Mouse (Mus musculus): Measurements from ENCODE around the gene Zfp169.

Zfp169 gene

GRCm38 (mm10) chr13:48513003-48513929, at the start of gene Zfp169, which contains the start of gene A830005F24Rik:
Gene Zfp169, minus strand, starts transcription at chr13:48513451.
Gene A830005F24Rik, plus strand, starts transcription at chr13:48513570.
- in situ Hi-C loops (cut with MboI; ENCODE audit: unreplicated experiment in 2 of 2): loop anchor here in 1 of 2 experiments (25.0 kb wide), 1 partner anchor 274 kb away; no protein-coding TSS in a partner anchor

- in situ Hi-C loops (cut with MboI; ENCODE audit: unreplicated experiment in 2 of 2): no loop called here
Observed at GRCm38 (mm10) chr13:48562336-48562735, 49.1 kb upstream of the Zfp169 start.

- in situ Hi-C loops (cut with MboI; ENCODE audit: unreplicated experiment in 2 of 2): no loop called here
Observed at GRCm38 (mm10) chr13:48561481-48561880, 48.2 kb upstream of the Zfp169 start.

- in situ Hi-C loops (cut with MboI; ENCODE audit: unreplicated experiment in 2 of 2): no loop called here
Observed at GRCm38 (mm10) chr13:48555976-48556375, 42.7 kb upstream of the Zfp169 start.

- in situ Hi-C loops (cut with MboI; ENCODE audit: unreplicated experiment in 2 of 2): no loop called here
Observed at GRCm38 (mm10) chr13:48554552-48554951, 41.3 kb upstream of the Zfp169 start.

- in situ Hi-C loops (cut with MboI; ENCODE audit: unreplicated experiment in 2 of 2): no loop called here
Observed at GRCm38 (mm10) chr13:48553511-48553910, 40.3 kb upstream of the Zfp169 start.

GRCm38 (mm10) chr13:48552181-48553090, 39.2 kb upstream of the Zfp169 start:
- in situ Hi-C loops (cut with MboI; ENCODE audit: unreplicated experiment in 2 of 2): no loop called here

- in situ Hi-C loops (cut with MboI; ENCODE audit: unreplicated experiment in 2 of 2): loop anchor here (25.0 kb wide), 2 partner anchors 439 to 464 kb away; no protein-coding TSS in a partner anchor
Observed at GRCm38 (mm10) chr13:48548296-48548695, 35.0 kb upstream of the Zfp169 start.

- in situ Hi-C loops (cut with MboI; ENCODE audit: unreplicated experiment in 2 of 2): loop anchor here (25.0 kb wide), 2 partner anchors 440 to 465 kb away; no protein-coding TSS in a partner anchor
Observed at GRCm38 (mm10) chr13:48547623-48548022, 34.4 kb upstream of the Zfp169 start.

GRCm38 (mm10) chr13:48546330-48546917, 33.2 kb upstream of the Zfp169 start:
- in situ Hi-C loops (cut with MboI; ENCODE audit: unreplicated experiment in 2 of 2): loop anchor here (25.0 kb wide), 2 partner anchors 441 to 466 kb away; no protein-coding TSS in a partner anchor

GRCm38 (mm10) chr13:48545476-48546281, 32.4 kb upstream of the Zfp169 start:
- in situ Hi-C loops (cut with MboI; ENCODE audit: unreplicated experiment in 2 of 2): loop anchor here (25.0 kb wide), 2 partner anchors 442 to 467 kb away; no protein-coding TSS in a partner anchor

GRCm38 (mm10) chr13:48544867-48545266, 31.6 kb upstream of the Zfp169 start:
- in situ Hi-C loops (cut with MboI; ENCODE audit: unreplicated experiment in 2 of 2): loop anchor here (25.0 kb wide), 2 partner anchors 442 to 467 kb away; no protein-coding TSS in a partner anchor

- in situ Hi-C loops (cut with MboI; ENCODE audit: unreplicated experiment in 2 of 2): loop anchor here (25.0 kb wide), 2 partner anchors 443 to 468 kb away; no protein-coding TSS in a partner anchor
Observed at GRCm38 (mm10) chr13:48544391-48544790, 31.1 kb upstream of the Zfp169 start.

GRCm38 (mm10) chr13:48540488-48540887, 27.2 kb upstream of the Zfp169 start:
- in situ Hi-C loops (cut with MboI; ENCODE audit: unreplicated experiment in 2 of 2): loop anchor here (25.0 kb wide), 2 partner anchors 447 to 472 kb away; no protein-coding TSS in a partner anchor

GRCm38 (mm10) chr13:48533441-48533840, 20.2 kb upstream of the Zfp169 start:
- in situ Hi-C loops (cut with MboI; ENCODE audit: unreplicated experiment in 2 of 2): loop anchor here (5.0 to 25.0 kb wide), 3 partner anchors 104 to 479 kb away; no protein-coding TSS in a partner anchor

- in situ Hi-C loops (cut with MboI; ENCODE audit: unreplicated experiment in 2 of 2): loop anchor here (5.0 to 25.0 kb wide), 3 partner anchors 106 to 481 kb away; no protein-coding TSS in a partner anchor
Observed at GRCm38 (mm10) chr13:48531448-48531847, 18.2 kb upstream of the Zfp169 start.

- in situ Hi-C loops (cut with MboI; ENCODE audit: unreplicated experiment in 2 of 2): loop anchor here (5.0 to 25.0 kb wide), 3 partner anchors 107 to 482 kb away; no protein-coding TSS in a partner anchor
Observed at GRCm38 (mm10) chr13:48530685-48531084, 17.4 kb upstream of the Zfp169 start.

GRCm38 (mm10) chr13:48529028-48529427, 15.8 kb upstream of the Zfp169 start:
- in situ Hi-C loops (cut with MboI; ENCODE audit: unreplicated experiment in 2 of 2): loop anchor here (5.0 to 25.0 kb wide), 6 partner anchors 43 to 636 kb away; no protein-coding TSS in a partner anchor

Data from v-Abl transformed pro-B cells (cell line).